Mouse (Mus musculus) limb, embryonic 11.5 days (tissue): ENCODE data around the gene Kpna7. TPM values are rescaled to one million over a fixed set of nuclear protein-coding genes. Genes with fewer than 3 reads are reported as not detected.
A peak's percentile ranks its signal among the peaks of the same experiment; 100 is the strongest.

Experiments used
- ATAC-seq: fragments of 200-750 bp; cut with Nextera tagmentation; 2 replicates; pipeline ENCODE4 v1.8.0; 2017; ENCODE audit warnings: low read depth; ENCODE audit not compliant: insufficient number of reproducible peaks, low FRiP score, low TSS enrichment
- DNase-seq: peaks from one replicate; pipeline ENCODE4 v3.0.0-alpha.2; 2015; ENCODE audit warnings: low spot score
- H3K27ac ChIP-seq: fragments of 300-500 bp; sonication (generic); replicated peaks from 2 replicates; pipeline ENCODE4 v1.5.1; 2014; ENCODE audit warnings: low read depth, mild to moderate bottlenecking, low read length
- H3K27me3 ChIP-seq: fragments of 300-500 bp; sonication (generic); 2 replicates; pipeline ENCODE4 v1.6.1; 2014; ENCODE audit warnings: mild to moderate bottlenecking, low read length, mixed read lengths; ENCODE audit not compliant: control insufficient read depth, insufficient read depth
- H3K36me3 ChIP-seq: fragments of 300-500 bp; sonication (generic); 2 replicates; pipeline ENCODE4 v1.6.1; 2014; ENCODE audit warnings: mild to moderate bottlenecking, low read length, moderate library complexity, mixed read lengths; ENCODE audit not compliant: control insufficient read depth, insufficient read depth
- H3K4me1 ChIP-seq: fragments of 300-500 bp; sonication (generic); 2 replicates; pipeline ENCODE4 v1.6.1; 2014; ENCODE audit warnings: low read length, mixed read lengths; ENCODE audit not compliant: control insufficient read depth, insufficient read depth
- H3K4me2 ChIP-seq: fragments of 300-500 bp; sonication (generic); 2 replicates; pipeline ENCODE4 v1.6.1; 2014; ENCODE audit warnings: low read depth, mild to moderate bottlenecking, moderate library complexity; ENCODE audit not compliant: severe bottlenecking
- H3K4me3 ChIP-seq: fragments of 300-500 bp; sonication (generic); 2 replicates; pipeline ENCODE4 v1.5.1; 2014; ENCODE audit warnings: low read depth, low read length
- H3K9ac ChIP-seq: fragments of 300-500 bp; sonication (generic); 2 replicates; pipeline ENCODE4 v1.6.1; 2014; ENCODE audit warnings: mild to moderate bottlenecking, low read length
- H3K9me3 ChIP-seq: fragments of 300-500 bp; sonication (generic); 2 replicates; pipeline ENCODE4 v1.6.1; 2016; ENCODE audit warnings: low read length; ENCODE audit not compliant: control insufficient read depth
- WGBS: fragments of 180-500 bp; shearing (Covaris S2); extraction: QIAGEN DNeasy Blood & Tissue Kit; methylation state at CpG from one replicate; pipeline ENCODE4 v1.1.7; 2014; 5-methylcytosine and 5-hydroxymethylcytosine counted together
- polyA plus RNA-seq: library from polyadenylated mRNA; unstranded; fragments of >200 nt; fragmentation: Nextera tagmentation; extraction: Ambion mirVana; gene quantifications from 2 replicates; pipeline ENCODE4 v1.2.1, GENCODE M21; 2014

The Kpna7 gene
- polyA plus RNA-seq, 1 experiment from 2014 or later, result 0.13 TPM

DNA sequence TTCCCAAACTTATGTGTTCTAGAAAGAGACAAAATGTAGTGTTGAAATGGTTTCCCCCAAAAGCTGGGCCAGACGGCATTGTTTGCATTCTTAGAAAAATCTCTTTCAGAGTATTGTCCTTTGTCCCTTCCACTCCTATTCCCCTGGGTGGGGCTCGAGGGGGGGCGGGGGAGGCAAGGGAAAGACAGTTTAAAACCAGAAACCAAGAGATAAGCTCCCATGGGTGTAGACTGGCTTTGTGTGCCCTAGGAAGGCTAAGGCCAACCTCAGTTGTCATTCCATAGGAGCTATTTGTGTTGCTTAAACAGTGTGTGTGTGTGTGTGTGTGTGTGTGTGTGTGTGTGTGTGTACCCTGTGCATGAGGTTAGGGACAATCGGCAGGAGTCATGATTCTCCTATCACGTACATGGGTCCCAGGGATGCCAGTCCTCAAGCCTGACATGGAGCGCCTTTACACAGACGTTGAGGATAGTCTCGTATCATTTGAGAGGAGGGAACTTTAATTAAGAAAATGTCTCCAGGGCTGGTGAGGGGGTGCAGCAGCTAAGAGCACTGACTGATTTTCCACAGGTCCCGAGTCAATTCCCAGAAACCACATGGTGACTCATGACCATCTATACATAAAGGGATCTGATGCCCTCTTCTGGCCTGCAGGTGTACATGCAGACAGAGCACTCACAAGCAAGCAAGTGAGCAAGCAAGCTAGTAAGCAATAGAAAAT, 95.3 kb downstream of the Kpna7 start:
- H3K36me3 ChIP-seq, result no peaks in the 10 kb centered on the region
- no peaks in the 10 kb centered on the region for H3K9me3 ChIP-seq
- H3K4me2 ChIP-seq, result no peak overlapping the region
- DNase-seq, result peak; percentile 55
- H3K4me1 ChIP-seq, result no peaks in the 10 kb centered on the region
- no peak overlapping the region for H3K9ac ChIP-seq
- ATAC-seq, result no peak
- 59% methylated on average over 9 of the region's 9 CpGs for WGBS
- no peak overlapping the region for H3K4me3 ChIP-seq
- H3K27me3 ChIP-seq, result no peaks in the 10 kb centered on the region
- H3K27ac ChIP-seq, result no peak overlapping the region

GRCm38 (mm10) chr5:144987561-144987960, 96.3 kb downstream of the Kpna7 start:
- no peak overlapping the region for H3K27ac ChIP-seq

GRCm38 (mm10) chr5:144984839-144985238, 99.0 kb downstream of the Kpna7 start:
- H3K4me2 ChIP-seq, result no peak overlapping the region
- no peaks in the 10 kb centered on the region for H3K27me3 ChIP-seq
- DNase-seq (no peak), ATAC-seq (no peak)
- H3K4me1 ChIP-seq, result no peaks in the 10 kb centered on the region
- no peaks in the 10 kb centered on the region for H3K36me3 ChIP-seq
- no peak overlapping the region for H3K9ac ChIP-seq
- no peak overlapping the region for H3K27ac ChIP-seq
- H3K4me3 ChIP-seq, result no peak overlapping the region
- WGBS, result 87% methylated on average over 5 of the region's 5 CpGs
- H3K9me3 ChIP-seq, result no peaks in the 10 kb centered on the region

More at GRCm38 (mm10) chr5:144987561-144987960, 96.3 kb downstream of the Kpna7 start:
- Histone ChIP-seq H3K4me2 (no peak overlapping the region), H3K4me3 (no peak overlapping the region), H3K27me3 (no peaks in the 10 kb centered on the region), H3K9me3 (no peaks in the 10 kb centered on the region), H3K9ac (no peak overlapping the region), H3K36me3 (no peaks in the 10 kb centered on the region), H3K4me1 (no peaks in the 10 kb centered on the region)
- WGBS, result 90% methylated on average over 13 of the region's 13 CpGs
- DNase-seq (no peak), ATAC-seq (no peak)

DNA sequence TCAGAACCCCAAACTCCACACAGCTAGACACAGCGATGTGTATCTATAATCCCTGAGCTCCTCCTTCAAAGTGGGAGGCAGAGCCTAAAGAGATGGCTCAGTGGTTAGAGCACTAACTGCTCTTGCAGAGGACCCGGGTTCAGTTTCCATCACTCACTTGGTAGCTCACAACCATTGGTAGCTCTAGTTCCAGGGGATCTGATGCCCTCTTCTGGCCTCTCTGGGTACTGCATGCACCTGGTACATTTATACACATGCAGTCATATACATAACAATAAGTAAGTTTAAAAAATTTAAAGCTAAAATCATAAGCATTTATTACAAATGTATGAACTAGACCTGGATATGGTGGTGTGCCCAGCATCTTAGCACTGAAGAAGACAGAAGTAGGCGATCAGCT, 100.6 kb downstream of the Kpna7 start:
- Histone ChIP-seq H3K27ac (no peak overlapping the region), H3K36me3 (no peaks in the 10 kb centered on the region), H3K4me1 (no peaks in the 10 kb centered on the region), H3K9me3 (no peaks in the 10 kb centered on the region), H3K4me2 (no peak overlapping the region), H3K4me3 (no peak overlapping the region), H3K9ac (no peak overlapping the region), H3K27me3 (no peaks in the 10 kb centered on the region)
- no peak for ATAC-seq
- 87% methylated on average over 3 of the region's 3 CpGs for WGBS
- no peak for DNase-seq

DNA sequence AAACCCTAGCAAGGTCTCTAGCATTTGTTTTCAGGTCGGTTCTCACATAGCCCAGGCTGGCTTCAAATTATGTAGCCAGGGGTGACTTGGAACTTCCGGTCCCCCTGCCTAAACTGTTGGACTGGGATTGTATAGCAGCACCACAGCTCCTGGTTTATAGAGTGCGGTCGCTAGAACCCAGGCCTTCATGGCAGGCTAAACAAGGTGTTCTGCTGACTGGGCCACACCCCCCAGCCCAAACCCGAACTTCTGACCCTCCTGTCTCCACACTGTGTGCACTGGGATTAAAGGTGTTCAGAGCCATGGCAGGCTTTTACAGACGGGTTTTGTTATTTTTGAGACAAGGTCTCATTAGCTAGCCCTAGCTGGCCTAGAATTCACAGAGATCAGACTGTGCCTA, 104.7 kb downstream of the Kpna7 start:
- Histone ChIP-seq H3K4me3 (no peak overlapping the region), H3K9ac (no peak overlapping the region), H3K27me3 (no peaks in the 10 kb centered on the region), H3K36me3 (no peaks in the 10 kb centered on the region), H3K4me2 (no peak overlapping the region), H3K9me3 (no peaks in the 10 kb centered on the region), H3K4me1 (no peaks in the 10 kb centered on the region), H3K27ac (no peak overlapping the region)
- ATAC-seq (no peak), DNase-seq (no peak)
- 88% methylated on average over 6 of the region's 6 CpGs for WGBS

DNA sequence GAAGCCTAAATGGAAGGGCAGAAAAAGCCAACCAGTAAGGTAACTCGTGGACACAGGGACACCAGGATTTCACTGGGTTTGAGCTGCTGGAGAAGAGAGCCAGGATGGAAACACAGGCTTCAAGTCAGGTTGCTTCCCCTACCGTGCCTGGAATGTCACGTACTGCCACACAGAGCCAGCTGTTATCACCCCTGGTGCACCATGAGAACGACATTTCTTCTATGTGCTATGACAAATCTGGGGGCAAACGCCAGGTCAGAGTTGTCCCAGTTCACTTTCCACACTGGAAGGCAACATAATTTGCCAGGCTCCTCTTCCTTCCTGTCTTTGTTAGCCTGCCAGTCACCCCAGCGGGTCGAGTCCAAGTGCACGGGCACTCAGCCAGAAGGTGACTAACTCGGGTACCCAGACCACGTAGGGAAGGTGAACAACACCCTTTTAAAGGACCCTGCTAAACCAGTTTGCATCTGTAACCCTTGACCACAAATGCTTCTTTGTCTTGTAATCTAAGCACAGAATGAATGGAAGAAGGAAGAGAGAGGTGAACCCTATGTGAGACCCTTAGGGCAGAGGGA, 105.2 kb downstream of the Kpna7 start:
- Histone ChIP-seq H3K9ac (no peak overlapping the region), H3K4me2 (no peak overlapping the region), H3K27ac (no peak overlapping the region), H3K4me1 (no peaks in the 10 kb centered on the region), H3K4me3 (no peak overlapping the region), H3K27me3 (no peaks in the 10 kb centered on the region), H3K36me3 (no peaks in the 10 kb centered on the region), H3K9me3 (no peaks in the 10 kb centered on the region)
- DNase-seq (no peak), ATAC-seq (no peak)
- 76% methylated on average over 10 of the region's 10 CpGs for WGBS

- 87% methylated on average over 3 of the region's 3 CpGs for WGBS
- DNase-seq (no peak), ATAC-seq (no peak)
- Histone ChIP-seq H3K36me3 (no peaks in the 10 kb centered on the region), H3K27me3 (no peaks in the 10 kb centered on the region), H3K9me3 (no peaks in the 10 kb centered on the region), H3K9ac (no peak overlapping the region), H3K27ac (no peak overlapping the region), H3K4me3 (no peak overlapping the region), H3K4me2 (no peak overlapping the region), H3K4me1 (no peaks in the 10 kb centered on the region)
These were observed 112.6 kb downstream of the Kpna7 start for GRCm38 (mm10) chr5:144971266-144971665.

DNA sequence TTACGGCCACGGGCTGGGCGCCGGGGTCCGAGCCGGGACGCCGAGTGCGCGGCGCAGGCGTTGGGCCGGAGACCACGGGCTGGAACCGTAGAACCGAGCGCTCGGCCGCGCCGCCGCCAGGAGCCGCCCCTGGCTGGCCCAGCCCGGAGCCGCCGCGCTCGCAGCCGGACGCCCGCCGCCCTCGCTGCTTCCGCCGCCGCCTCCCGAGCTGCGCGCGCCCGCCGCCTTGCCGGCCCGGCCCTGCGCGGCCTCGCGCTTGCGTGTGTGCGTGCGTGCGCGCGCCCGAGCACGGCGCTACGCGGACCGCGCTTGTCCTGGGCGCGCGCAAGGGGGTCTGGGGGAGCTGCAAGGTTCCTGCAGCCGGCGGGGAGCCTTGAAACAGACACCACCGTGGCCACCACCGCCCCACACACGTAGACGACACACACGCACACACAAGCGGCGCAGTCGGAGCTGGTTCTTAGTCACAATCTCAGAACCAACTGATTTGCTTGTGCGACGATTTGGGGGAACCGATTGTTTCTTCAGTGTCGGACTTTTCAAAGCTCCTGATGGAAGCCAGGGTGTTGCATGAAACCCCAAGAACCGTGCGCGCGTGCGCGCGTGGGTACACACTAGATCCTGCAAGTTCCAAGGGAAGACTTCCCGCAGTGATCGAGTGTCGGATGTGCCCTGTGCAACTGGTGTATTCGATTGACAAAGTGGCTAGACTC, 118.0 kb downstream of the Kpna7 start, which contains the start of gene Smurf1:
TSS of gene Smurf1 (minus strand) at position 209 of the 713 bp plus-strand sequence.
- H3K9ac ChIP-seq, result peak within 1 kb of the TSS; percentile 87
- DNase-seq (peak; percentile 94), ATAC-seq (peak; percentile 50)
- peak within 1 kb of the TSS; percentile 81 for H3K27ac ChIP-seq
- H3K4me3 ChIP-seq, result peak within 1 kb of the TSS; percentile 60
- no peaks in the 10 kb centered on the region for H3K9me3 ChIP-seq
- WGBS, result under 1% methylated on average over 85 of the region's 89 CpGs
- peaks cover 13% of the 10 kb centered on the region for H3K4me1 ChIP-seq
- H3K36me3 ChIP-seq, result no peaks in the 10 kb centered on the region
- no peaks in the 10 kb centered on the region for H3K27me3 ChIP-seq
- peak within 1 kb of the TSS; percentile 74 for H3K4me2 ChIP-seq
